Mouse (Mus musculus) lung, adult 2 months (tissue): ENCODE results near the gene Cpvl.

ENCODE experiments used
- CTCF ChIP-seq: fragments of 200-500 bp; IDR thresholded peaks from 2 replicates; pipeline ENCODE4 v1.5.1; 2011; ENCODE audit warnings: mild to moderate bottlenecking, low read length, control low read depth; ENCODE audit not compliant: insufficient read depth
- POLR2A ChIP-seq: fragments of 200-500 bp; IDR thresholded peaks from 2 replicates; pipeline ENCODE4 v1.6.1; 2011; ENCODE audit warnings: low read depth, mild to moderate bottlenecking, control low read depth, low read length, borderline replicate concordance; ENCODE audit errors: extremely low read depth

DNA sequence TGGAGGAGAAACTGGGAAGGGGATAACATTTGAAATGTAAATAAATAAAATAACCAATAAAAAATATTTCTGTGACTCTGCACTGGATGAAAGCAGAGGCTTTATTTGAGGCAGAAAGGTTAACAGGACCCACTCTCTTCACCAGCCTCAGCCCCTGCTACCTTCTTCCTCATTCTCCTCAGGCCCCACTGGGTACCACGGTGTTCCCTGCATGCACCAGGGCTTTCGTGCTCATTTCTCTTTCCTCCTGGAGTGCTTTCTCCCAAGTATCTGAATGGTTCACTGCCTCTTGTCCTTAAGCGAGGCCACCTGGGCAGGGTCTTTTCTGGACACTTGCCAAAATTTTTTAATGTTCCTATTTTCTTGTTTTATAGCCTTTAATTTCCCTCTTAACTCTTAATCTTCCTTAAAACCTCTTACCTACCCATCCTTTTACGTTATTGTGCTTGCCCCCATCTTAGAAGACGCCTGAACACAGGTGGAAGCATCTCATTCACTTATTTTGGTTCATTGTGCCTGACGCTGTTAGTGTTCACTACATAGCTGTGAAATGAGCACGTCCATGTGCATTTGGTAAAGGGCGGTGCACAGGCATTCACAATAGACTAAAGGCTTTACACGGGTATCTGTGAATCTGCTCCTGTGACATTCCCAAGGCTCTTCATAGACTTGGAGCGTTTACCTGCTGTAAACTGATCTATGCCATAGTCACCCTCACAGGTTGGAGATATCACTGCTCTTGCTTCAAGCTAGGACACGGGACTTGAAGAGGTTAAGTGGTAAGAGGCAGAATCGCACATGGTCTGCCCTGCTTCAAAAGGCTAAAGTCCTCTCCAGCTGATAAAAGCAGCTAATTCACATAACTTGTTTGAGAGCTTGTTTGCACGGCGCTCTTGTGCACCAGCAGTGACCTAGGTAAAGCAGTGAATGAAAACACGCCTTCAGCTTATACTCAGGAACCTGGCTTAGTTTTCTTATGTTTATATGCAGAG lies 41.0 kb downstream of the Cpvl start:
- no peak for TF ChIP-seq CTCF
- TF ChIP-seq POLR2A = no peak
